Mouse (Mus musculus): ENCODE results near the gene Nlk.
"Not testable (repeated sequence)": the region's sequence is repeated elsewhere in the genome, so short reads cannot be mapped to it uniquely, and the experiment has no call there.

GRCm38 (mm10) chr11:78648405-78648804, 48.8 kb downstream of the Nlk start:
- not testable (repeated sequence) for TF ChIP-seq CTCF (IDR thresholded peaks at IDR 0.05; ENCODE audit: extremely low read depth, insufficient read length, insufficient replicate concordance, low read depth, low read length); POLR2A (IDR thresholded peaks at IDR 0.05; ENCODE audit: low read depth, low read length)
